Mouse (Mus musculus) cerebellum, adult 8-10 months (tissue): Measurements from ENCODE around the gene Vcp.

Source experiments
- DNase-seq: peaks from one replicate; pipeline ENCODE4 v3.0.0; 2022

Gene Vcp

DNA sequence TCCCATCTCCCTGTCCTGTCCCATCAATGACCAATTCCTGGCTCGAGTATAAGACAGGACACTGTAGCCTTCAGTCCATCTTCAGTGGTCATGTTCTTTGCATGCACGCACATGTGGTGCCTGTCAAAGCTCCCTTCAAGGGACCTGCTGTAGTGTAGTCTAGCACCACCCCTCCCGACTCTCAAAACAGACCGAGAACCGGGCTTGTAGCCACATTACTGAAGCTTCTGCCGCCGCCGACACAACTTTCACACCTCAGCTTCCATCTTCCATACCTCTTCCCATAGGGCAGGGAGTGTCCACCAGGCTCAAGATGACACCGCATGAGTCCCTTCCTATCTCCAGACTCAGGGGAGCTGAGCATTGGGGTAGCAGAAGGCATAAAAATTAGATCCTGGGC lies 56.1 kb downstream of the Vcp start:
- no peak for DNase-seq

DNA sequence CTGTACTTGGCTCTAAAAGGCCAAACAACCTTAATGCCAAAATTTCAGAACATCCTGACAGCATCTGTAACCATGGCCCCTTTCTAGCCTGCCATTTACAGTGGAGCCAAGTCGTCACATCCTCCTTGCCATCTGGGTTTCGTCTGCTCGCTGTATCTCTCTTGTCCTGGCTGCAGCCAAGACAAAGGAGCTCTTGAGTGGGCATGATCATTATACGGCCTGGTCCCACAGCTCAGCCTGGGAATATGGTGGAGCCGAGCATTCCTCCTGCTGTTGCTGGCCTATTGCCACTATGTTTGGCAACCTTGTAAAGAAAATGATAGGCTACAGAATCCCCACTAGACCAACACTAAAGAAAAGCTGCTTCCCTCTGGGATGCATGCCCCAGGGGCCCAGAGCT lies 57.0 kb downstream of the Vcp start:
- no peak for DNase-seq

GRCm38 (mm10) chr4:42941396-42941795 lies 58.9 kb downstream of the Vcp start:
- no peak for DNase-seq

- DNase-seq, result no peak
These were observed 66.7 kb downstream of the Vcp start for GRCm38 (mm10) chr4:42933630-42934029.

- no peak for DNase-seq
These were observed 67.9 kb downstream of the Vcp start for GRCm38 (mm10) chr4:42932229-42932969.
